Comparison of ENCODE assay signal across 11 mouse cellular contexts in the genomic region with DNA sequence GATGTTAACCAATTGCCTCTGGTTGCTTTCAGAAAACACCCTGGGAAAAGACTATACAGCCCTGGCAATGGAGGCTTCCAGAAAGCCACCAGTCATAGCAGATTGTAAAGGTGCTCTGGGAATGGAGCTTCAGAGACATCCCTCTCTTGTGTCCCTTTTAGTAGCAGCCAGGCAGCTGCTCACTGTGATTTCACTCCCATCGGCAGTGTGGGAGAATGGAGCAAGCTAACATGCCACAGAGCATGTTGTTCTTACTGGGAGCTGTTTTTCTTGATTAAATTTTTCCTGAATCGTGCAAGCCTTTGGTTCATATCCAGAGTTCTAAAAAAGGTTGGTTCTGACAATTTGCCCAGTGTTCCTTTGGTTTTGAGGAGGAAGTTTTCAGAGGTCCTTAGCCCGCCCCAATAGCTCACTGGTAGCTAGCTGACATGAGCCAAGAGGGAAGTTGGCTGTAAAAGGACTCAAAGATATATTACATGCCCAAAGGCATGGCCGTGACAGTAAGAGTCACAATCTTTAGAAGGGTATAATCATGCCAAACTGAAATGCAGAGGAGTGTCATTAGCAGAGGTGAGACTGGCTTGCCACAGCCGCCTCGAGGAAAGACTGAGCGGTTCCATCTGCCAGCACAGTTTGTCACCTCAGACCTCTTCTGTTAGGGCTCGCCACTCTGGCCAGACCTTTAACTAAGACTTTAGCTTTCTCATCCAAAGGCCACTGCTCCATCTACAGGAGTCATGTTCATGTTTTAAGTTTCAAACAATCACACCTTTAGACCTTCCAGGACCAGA.
DNase-seq lines count a peak whose midpoint lies in the region; ATAC-seq and TF ChIP-seq lines count a peak whose summit lies in the region.
"Had no signal": no experiment of that assay in that cellular context is flagged by ENCODE, and none has a peak within 500 bp of the region (broad histone marks: within the 10 kb centered on the region; RNA-seq: fewer than 3 reads in every experiment).

No protein-coding gene starts in this region.

- H3K36me3 ChIP-seq in kidney, adult 2 months (ENCODE audit: control insufficient read depth, insufficient read depth, low read length), result no peaks in the 10 kb centered on the region
- no peaks in the 10 kb centered on the region for H3K36me3 ChIP-seq in kidney, embryonic 16.5 days (ENCODE audit: insufficient read depth, low read length)
- no peaks in the 10 kb centered on the region for H3K36me3 ChIP-seq in heart, embryonic 14.5 days (ENCODE audit: control insufficient read depth, insufficient read depth, low read length)
- H3K36me3 ChIP-seq in lung, embryonic 16.5 days (ENCODE audit: control insufficient read depth, insufficient read depth, low read length), result no peaks in the 10 kb centered on the region
- H3K36me3 ChIP-seq: stomach, embryonic 15.5 days had no signal

- H3K4me1 ChIP-seq in kidney, adult 2 months (ENCODE audit: control insufficient read depth, insufficient read depth, low read length), result no peaks in the 10 kb centered on the region; the same call in 1 of the 2 replicates
- H3K4me1 ChIP-seq in kidney, embryonic 16.5 days (ENCODE audit: insufficient read depth, low read length), result peaks cover 13% of the 10 kb centered on the region
- peaks cover 3 to 6% of the 10 kb centered on the region in 2 experiments; a peak in 3 of 4 replicates for H3K4me1 ChIP-seq in heart, embryonic 14.5 days (ENCODE audit: control insufficient read depth in 2 of 2, insufficient read depth in 2 of 2, low read length in 2 of 2)
- H3K4me1 ChIP-seq in lung, embryonic 16.5 days (replicated peaks; ENCODE audit: control insufficient read depth, insufficient read depth, low read length), result no peaks in the 10 kb centered on the region; the same call in 1 of the 2 replicates
- H3K4me1 ChIP-seq: stomach, embryonic 15.5 days had no signal

- 43% methylated on average over 8 of the region's 8 CpGs for WGBS in kidney, adult 2 months
- WGBS in kidney, embryonic 16.5 days, result 41% methylated on average over 8 of the region's 8 CpGs
- WGBS in heart, embryonic 14.5 days, result 62% methylated on average over 8 of the region's 8 CpGs
- WGBS in lung, embryonic 16.5 days, result 48% methylated on average over 8 of the region's 8 CpGs

- DNase-seq in kidney, adult 2 months, result no peak
- peak; percentile 93 for DNase-seq in fat pad, adult 2 months (ENCODE audit: extremely low read depth, low read depth, low spot score)
- no peak for DNase-seq in thymus, postnatal 14 days
- no peak for DNase-seq in urinary bladder, adult 18-20 months (ENCODE audit: low spot score in 2 of 2)
- DNase-seq: adrenal gland, postnatal 14 days had no signal

- H3K4me3 ChIP-seq in kidney, adult 2 months (ENCODE audit: insufficient read depth, low read depth, low read length), result no peak overlapping the region
- no peak overlapping the region for H3K4me3 ChIP-seq in kidney, embryonic 16.5 days (ENCODE audit: low read length)
- no peak overlapping the region for H3K4me3 ChIP-seq in heart, embryonic 14.5 days (ENCODE audit: control insufficient read depth in 1 of 2, insufficient read depth in 1 of 2, low read depth in 1 of 2, low read length in 2 of 2)
- no peak overlapping the region for H3K4me3 ChIP-seq in lung, embryonic 16.5 days (ENCODE audit: low read length)
- H3K4me3 ChIP-seq: stomach, embryonic 15.5 days had no signal

- no peak overlapping the region for H3K9ac ChIP-seq in kidney, embryonic 16.5 days (replicated peaks; ENCODE audit: low read length)
- no peak overlapping the region for H3K9ac ChIP-seq in heart, embryonic 14.5 days (ENCODE audit: low read length)
- H3K9ac ChIP-seq in lung, embryonic 16.5 days (ENCODE audit: low read length), result no peak overlapping the region
- H3K9ac ChIP-seq: stomach, embryonic 15.5 days had no signal

- H3K27me3 ChIP-seq in kidney, adult 2 months (replicated peaks; ENCODE audit: control insufficient read depth, insufficient read depth, low read length), result no peaks in the 10 kb centered on the region
- H3K27me3 ChIP-seq in kidney, embryonic 16.5 days (ENCODE audit: insufficient read depth, low read length), result no peaks in the 10 kb centered on the region
- no peaks in the 10 kb centered on the region for H3K27me3 ChIP-seq in heart, embryonic 14.5 days (ENCODE audit: control insufficient read depth, insufficient read depth, low read length)
- no peaks in the 10 kb centered on the region for H3K27me3 ChIP-seq in lung, embryonic 16.5 days (ENCODE audit: control insufficient read depth, insufficient read depth, low read depth, low read length)
- H3K27me3 ChIP-seq: Patski; stomach, embryonic 15.5 days had no signal

- 0 out of 2 replicates have a peak overlapping the region, but pooled peaks have one; percentile 10 for H3K27ac ChIP-seq in kidney, adult 2 months (ENCODE audit: insufficient read depth, low read depth, low read length)
- no peak overlapping the region for H3K27ac ChIP-seq in kidney, embryonic 16.5 days (ENCODE audit: low read length)
- peak overlapping the region; percentile 21 to 59 for H3K27ac ChIP-seq in heart, embryonic 14.5 days (replicated peaks in 1 of 2; ENCODE audit: control insufficient read depth in 1 of 2, insufficient read depth in 1 of 2, low read depth in 2 of 2, low read length in 2 of 2)
- peak overlapping the region; percentile 61 for H3K27ac ChIP-seq in lung, embryonic 16.5 days (ENCODE audit: low read length)
- H3K27ac ChIP-seq: stomach, embryonic 15.5 days had no signal

- TF ChIP-seq CTCF in kidney, adult 2 months (conservative IDR thresholded peaks at IDR 0.05; ENCODE audit: insufficient read depth, insufficient read length, low read depth, low read length), result no peak

- no peak for ATAC-seq in kidney, embryonic 16.5 days (ENCODE audit: low FRiP score, low TSS enrichment)
- peak; percentile 59; the same call in 1 of the 2 replicates for ATAC-seq in heart, embryonic 14.5 days (ENCODE audit: insufficient number of reproducible peaks, insufficient read depth, low FRiP score, low read depth)
- peak; percentile 75 for ATAC-seq in lung, embryonic 16.5 days (ENCODE audit: low read depth)
- ATAC-seq: intestine, postnatal 0 days; Patski had no signal

- H3K4me2 ChIP-seq in kidney, embryonic 16.5 days (replicated peaks; ENCODE audit: low read depth, low read length), result no peak overlapping the region
- no peak overlapping the region for H3K4me2 ChIP-seq in heart, embryonic 14.5 days (ENCODE audit: low read length)
- H3K4me2 ChIP-seq in lung, embryonic 16.5 days (ENCODE audit: low read depth, low read length), result no peak overlapping the region
- H3K4me2 ChIP-seq: stomach, embryonic 15.5 days had no signal

- TF ChIP-seq POLR2A in kidney, adult 2 months (IDR thresholded peaks at IDR 0.05; ENCODE audit: low read depth, low read length), result no peak

- no peaks in the 10 kb centered on the region for H3K9me3 ChIP-seq in kidney, embryonic 16.5 days (ENCODE audit: low read length)
- no peaks in the 10 kb centered on the region for H3K9me3 ChIP-seq in heart, embryonic 14.5 days (ENCODE audit: control insufficient read depth, low read length)
- H3K9me3 ChIP-seq in lung, embryonic 16.5 days (ENCODE audit: control insufficient read depth, low read length), result no peaks in the 10 kb centered on the region
- H3K9me3 ChIP-seq: stomach, embryonic 15.5 days had no signal
